Comparison of ENCODE assay signal across 18 mouse cellular contexts in genomic region chr7:4132998-4133397, GRCm38 (mm10). TPM values are rescaled to one million over a fixed set of nuclear protein-coding genes. Genes with fewer than 3 reads are reported as not detected.
DNase-seq lines count a peak whose midpoint lies in the region; ATAC-seq and TF ChIP-seq lines count a peak whose summit lies in the region.
"Had no signal": no experiment of that assay in that cellular context is flagged by ENCODE, and none has a peak within 500 bp of the region (broad histone marks: within the 10 kb centered on the region; RNA-seq: fewer than 3 reads in every experiment).

No protein-coding gene starts in this region.

- no peaks in the 10 kb centered on the region for H3K36me3 ChIP-seq in limb, embryonic 11.5 days (ENCODE audit: control insufficient read depth, insufficient read depth, low read length)
- H3K36me3 ChIP-seq in limb, embryonic 10.5 days = 0 out of 2 replicates have a peak, but pooled peaks cover 2% of the 10 kb centered on the region
- no peaks in the 10 kb centered on the region for H3K36me3 ChIP-seq in embryonic facial prominence, embryonic 13.5 days
- peaks cover 2% of the 10 kb centered on the region for H3K36me3 ChIP-seq in liver, postnatal 0 days (replicated peaks; ENCODE audit: insufficient read depth, low read length)

- no peak for TF ChIP-seq EP300 in liver, postnatal 0 days (IDR thresholded peaks at IDR 0.05; ENCODE audit: low read depth)

- no peak overlapping the region for H3K4me3 ChIP-seq in limb, embryonic 11.5 days (ENCODE audit: low read depth, low read length)
- H3K4me3 ChIP-seq in limb, embryonic 10.5 days = no peak overlapping the region
- no peak overlapping the region for H3K4me3 ChIP-seq in embryonic facial prominence, embryonic 13.5 days
- no peak overlapping the region for H3K4me3 ChIP-seq in liver, postnatal 0 days (ENCODE audit: low read depth, low read length)
- H3K4me3 ChIP-seq: forebrain, embryonic 15.5 days; liver, embryonic 13.5 days had no signal

- H3K27me3 ChIP-seq in limb, embryonic 11.5 days (ENCODE audit: control insufficient read depth, insufficient read depth, low read length) = no peaks in the 10 kb centered on the region
- no peaks in the 10 kb centered on the region for H3K27me3 ChIP-seq in limb, embryonic 10.5 days (ENCODE audit: low read depth, poor library complexity, severe bottlenecking)
- H3K27me3 ChIP-seq in embryonic facial prominence, embryonic 13.5 days = no peaks in the 10 kb centered on the region
- H3K27me3 ChIP-seq in liver, postnatal 0 days (ENCODE audit: insufficient read depth, low read length) = no peaks in the 10 kb centered on the region
- H3K27me3 ChIP-seq: forebrain, embryonic 15.5 days; liver, embryonic 13.5 days had no signal

- peak; percentile 85 for DNase-seq in heart, adult 11 months
- no peak for DNase-seq in heart, adult 8-10 months (ENCODE audit: low spot score)
- DNase-seq in limb, embryonic 11.5 days (ENCODE audit: low spot score) = no peak
- DNase-seq in limb, embryonic 10.5 days (ENCODE audit: low spot score) = no peak
- peak; percentile 20 to 26 for DNase-seq in cerebellum, postnatal 10 days
- DNase-seq in liver, postnatal 0 days = no peak
- DNase-seq: adrenal gland, postnatal 10 days; heart, postnatal 10 days; liver, embryonic 13.5 days; lung, postnatal 10 days; retina, postnatal 1 day; thymus, adult 2 months had no signal

- H3K9me3 ChIP-seq in limb, embryonic 11.5 days (ENCODE audit: control insufficient read depth, low read length) = no peaks in the 10 kb centered on the region
- no peaks in the 10 kb centered on the region for H3K9me3 ChIP-seq in limb, embryonic 10.5 days (replicated peaks)
- H3K9me3 ChIP-seq in embryonic facial prominence, embryonic 13.5 days = no peaks in the 10 kb centered on the region
- H3K9me3 ChIP-seq in liver, postnatal 0 days (ENCODE audit: low read length) = no peaks in the 10 kb centered on the region
- H3K9me3 ChIP-seq: forebrain, embryonic 15.5 days; liver, embryonic 13.5 days had no signal

- no peak for ATAC-seq in limb, embryonic 11.5 days (ENCODE audit: insufficient number of reproducible peaks, low FRiP score, low TSS enrichment, low read depth)
- ATAC-seq in embryonic facial prominence, embryonic 13.5 days (ENCODE audit: insufficient number of reproducible peaks, insufficient read depth, low FRiP score, low TSS enrichment, low read depth) = no peak
- no peak for ATAC-seq in liver, postnatal 0 days
- ATAC-seq: CD4-positive, CD25-positive, alpha-beta regulatory T cell, adult 4 months; forebrain, embryonic 15.5 days had no signal

- no peak overlapping the region for H3K27ac ChIP-seq in limb, embryonic 11.5 days (replicated peaks; ENCODE audit: low read depth, low read length)
- no peak overlapping the region for H3K27ac ChIP-seq in limb, embryonic 10.5 days
- H3K27ac ChIP-seq in embryonic facial prominence, embryonic 13.5 days = no peak overlapping the region
- H3K27ac ChIP-seq in liver, postnatal 0 days (ENCODE audit: low read depth) = no peak overlapping the region
- H3K27ac ChIP-seq: forebrain, embryonic 15.5 days; kidney, postnatal 0 days; liver, embryonic 13.5 days had no signal

- WGBS in limb, embryonic 11.5 days = 79% methylated on average over 6 of the region's 7 CpGs
- 77% methylated on average over 7 of the region's 7 CpGs for WGBS in limb, embryonic 10.5 days
- WGBS in embryonic facial prominence, embryonic 13.5 days = 88% methylated on average over 5 of the region's 7 CpGs
- WGBS in liver, postnatal 0 days (ENCODE audit: insufficient replicate concordance) = 84% methylated on average over 6 of the region's 7 CpGs

- peaks cover 6% of the 10 kb centered on the region for H3K4me1 ChIP-seq in limb, embryonic 11.5 days (ENCODE audit: control insufficient read depth, insufficient read depth, low read length)
- H3K4me1 ChIP-seq in limb, embryonic 10.5 days = peaks cover 4% of the 10 kb centered on the region
- peaks cover 7% of the 10 kb centered on the region for H3K4me1 ChIP-seq in embryonic facial prominence, embryonic 13.5 days
- peaks cover 7% of the 10 kb centered on the region for H3K4me1 ChIP-seq in liver, postnatal 0 days (ENCODE audit: insufficient read depth)

- peak overlapping the region; percentile 12; the same call in 1 of the 2 replicates for H3K9ac ChIP-seq in limb, embryonic 11.5 days (ENCODE audit: low read length)
- H3K9ac ChIP-seq in embryonic facial prominence, embryonic 13.5 days = peak overlapping the region; percentile 51
- H3K9ac ChIP-seq in liver, postnatal 0 days (replicated peaks) = no peak overlapping the region
- H3K9ac ChIP-seq: forebrain, embryonic 15.5 days; liver, embryonic 13.5 days had no signal

- H3K4me2 ChIP-seq in limb, embryonic 11.5 days (ENCODE audit: low read depth, severe bottlenecking) = no peak overlapping the region
- H3K4me2 ChIP-seq in embryonic facial prominence, embryonic 13.5 days = no peak overlapping the region
- H3K4me2 ChIP-seq in liver, postnatal 0 days (ENCODE audit: low read depth, low read length) = no peak overlapping the region
- H3K4me2 ChIP-seq: forebrain, embryonic 15.5 days; liver, embryonic 13.5 days had no signal

- no peak for TF ChIP-seq CTCF in liver, postnatal 0 days (IDR thresholded peaks at IDR 0.05; ENCODE audit: low read depth)

RNA-seq across cellular contexts. Expression of gene Leng8, which starts 3.8 kb away (rescaled TPM):
- total RNA-seq in heart, adult 8-10 months (2022) = 10 to 100 TPM; 27.1 to 49.5 (median 38.6) TPM
- polyA plus RNA-seq in limb, embryonic 11.5 days (2014; fragmentation: Nextera tagmentation; extraction: Ambion mirVana) = 47.6 and 49.7 TPM in 2 replicates
- polyA plus RNA-seq in limb, embryonic 10.5 days (2016; fragmentation: Nextera tagmentation; extraction: Ambion mirVana) = 61.7 and 75.9 TPM in 2 replicates
- polyA plus RNA-seq in embryonic facial prominence, embryonic 13.5 days (2015; fragmentation: Nextera tagmentation; extraction: Ambion mirVana) = 66.7 and 67.8 TPM in 2 replicates
- 9.1 and 9.7 TPM in 2 replicates for polyA plus RNA-seq in liver, postnatal 0 days (2015; fragmentation: Nextera tagmentation; extraction: Ambion mirVana)

RNA-seq across cellular contexts. Expression of gene Ttyh1, which starts 13.8 kb away (rescaled TPM):
- total RNA-seq in heart, adult 8-10 months (2022) = 1 to 10 TPM in 2 of 4 experiments, under 1 TPM in 2; 0.79 to 1.7 (median 0.95) TPM
- 1.4 and 1.5 TPM in 2 replicates for polyA plus RNA-seq in limb, embryonic 11.5 days (2014; fragmentation: Nextera tagmentation; extraction: Ambion mirVana)
- 0.79 and 1.2 TPM in 2 replicates for polyA plus RNA-seq in limb, embryonic 10.5 days (2016; fragmentation: Nextera tagmentation; extraction: Ambion mirVana)
- polyA plus RNA-seq in embryonic facial prominence, embryonic 13.5 days (2015; fragmentation: Nextera tagmentation; extraction: Ambion mirVana) = 3.7 and 5.9 TPM in 2 replicates
- polyA plus RNA-seq in liver, postnatal 0 days (2015; fragmentation: Nextera tagmentation; extraction: Ambion mirVana) = 1.9 and 3.2 TPM in 2 replicates
- total RNA-seq: common myeloid progenitor, adult 5-6 weeks; megakaryocyte-erythroid progenitor cell, adult 5-6 weeks had no signal

RNA-seq across cellular contexts. Expression of gene Leng9, which starts 17.2 kb away (rescaled TPM):
- total RNA-seq in heart, adult 8-10 months (2022) = 1 to 10 TPM; 2.8 to 3.7 (median 3.6) TPM
- polyA plus RNA-seq in limb, embryonic 11.5 days (2014; fragmentation: Nextera tagmentation; extraction: Ambion mirVana) = 1.0 and 1.2 TPM in 2 replicates
- polyA plus RNA-seq in limb, embryonic 10.5 days (2016; fragmentation: Nextera tagmentation; extraction: Ambion mirVana) = 1.2 and 2.0 TPM in 2 replicates
- polyA plus RNA-seq in embryonic facial prominence, embryonic 13.5 days (2015; fragmentation: Nextera tagmentation; extraction: Ambion mirVana) = 4.6 and 5.4 TPM in 2 replicates
- polyA plus RNA-seq in liver, postnatal 0 days (2015; fragmentation: Nextera tagmentation; extraction: Ambion mirVana) = 2.8 TPM in 2 replicates

RNA-seq across cellular contexts. Expression of gene Cdc42ep5, which starts 31.7 kb away (rescaled TPM):
- total RNA-seq in heart, adult 8-10 months (2022) = 1 to 10 TPM; 3.8 to 7.5 (median 4.6) TPM
- 29.4 and 35.1 TPM in 2 replicates for polyA plus RNA-seq in limb, embryonic 11.5 days (2014; fragmentation: Nextera tagmentation; extraction: Ambion mirVana)
- 23.5 and 32.3 TPM in 2 replicates for polyA plus RNA-seq in limb, embryonic 10.5 days (2016; fragmentation: Nextera tagmentation; extraction: Ambion mirVana)
- polyA plus RNA-seq in embryonic facial prominence, embryonic 13.5 days (2015; fragmentation: Nextera tagmentation; extraction: Ambion mirVana) = 66.7 and 71.0 TPM in 2 replicates
- polyA plus RNA-seq in liver, postnatal 0 days (2015; fragmentation: Nextera tagmentation; extraction: Ambion mirVana) = 8.2 and 12.1 TPM in 2 replicates
- total RNA-seq: megakaryocyte-erythroid progenitor cell, adult 5-6 weeks had no signal
- polyA plus RNA-seq: CD4-positive, CD25-positive, alpha-beta regulatory T cell, adult 4 months had no signal

Comparison
In these comparisons a context has a peak if more than half of its experiments do, and no peak if none do; other contexts are left out.
1. DNase-seq: peak in heart, adult 11 months (single experiment) and cerebellum, postnatal 10 days (2 of 2); none in heart, adult 8-10 months (single experiment), limb, embryonic 11.5 days (single experiment), limb, embryonic 10.5 days (single experiment) and liver, postnatal 0 days (single experiment).